Mouse (Mus musculus): ENCODE data around the gene Abca12. TPM values are rescaled to one million over a fixed set of nuclear protein-coding genes. Genes with fewer than 3 reads are reported as not detected.

The Abca12 gene
- total and polyA plus RNA-seq, 3 experiments: 0.04 to 0.16 (median 0.08) TPM

- Histone ChIP-seq H3K4me3 (replicated peaks in 1 of 3; ENCODE audit: low read depth in 2 of 3, low read length in 2 of 3, poor library complexity in 1 of 3) (no peak overlapping the region), H3K36me3 (replicated peaks in 1 of 2; ENCODE audit: control insufficient read depth in 1 of 2, insufficient read depth in 1 of 2, low read length in 1 of 2) (no peaks in the 10 kb centered on the region), H3K27ac (ENCODE audit: insufficient read depth, low read depth) (no peak overlapping the region), H3K9ac (ENCODE audit: insufficient read depth, low read depth) (no peak overlapping the region), H3K4me2 (ENCODE audit: insufficient read depth, low read depth, poor library complexity, severe bottlenecking) (no peak overlapping the region), H3K79me2 (replicated peaks; ENCODE audit: control insufficient read depth, extremely low read depth, insufficient read depth, poor library complexity, severe bottlenecking) (no peaks in the 10 kb centered on the region), H3K27me3 (replicated peaks) (no peaks in the 10 kb centered on the region), H3K4me1 (ENCODE audit: control insufficient read depth in 1 of 2, insufficient read depth in 2 of 2) (no peaks in the 10 kb centered on the region), H3K9me3 (replicated peaks; ENCODE audit: low read length) (no peaks in the 10 kb centered on the region)
- in situ Hi-C loops (cut with MboI; ENCODE audit: low pct_ligation_motif_present, low pct_unique_long_range_greater_than_20kb, low sequenced_read_pairs) (no loop called here), dilution Hi-C loops (cut with MboI; ENCODE audit: extremely low pct_ligation_motif_present, extremely low pct_unique_long_range_greater_than_20kb, low sequenced_read_pairs) (no loop called here)
- TF ChIP-seq ZMIZ1 (IDR thresholded peaks at IDR 0.05; ENCODE audit: low read depth, low read length) (no peak), ZC3H11A (IDR thresholded peaks at IDR 0.05; ENCODE audit: low read depth, low read length) (no peak), JUN (IDR thresholded peaks at IDR 0.05; ENCODE audit: insufficient read depth, low read depth, low read length) (no peak), RAD21 (IDR thresholded peaks at IDR 0.05; ENCODE audit: low read depth, low read length) (no peak), CHD2 (IDR thresholded peaks at IDR 0.05; ENCODE audit: low read length) (no peak), MXI1 (IDR thresholded peaks at IDR 0.05; ENCODE audit: low read depth, low read length) (no peak), ETS1 (conservative IDR thresholded peaks at IDR 0.05; ENCODE audit: low read depth, low read length) (no peak), MAZ (IDR thresholded peaks at IDR 0.05; ENCODE audit: low read depth, low read length) (no peak), MAX (IDR thresholded peaks at IDR 0.05; ENCODE audit: low read length) (no peak), KAT2A (IDR thresholded peaks at IDR 0.05; ENCODE audit: insufficient replicate concordance, low read length) (no peak)
- no peak for DNase-seq (ENCODE audit: extremely low read depth)
Measured at GRCm38 (mm10) chr1:71414084-71414483, 626 bp downstream of the Abca12 start.

DNA sequence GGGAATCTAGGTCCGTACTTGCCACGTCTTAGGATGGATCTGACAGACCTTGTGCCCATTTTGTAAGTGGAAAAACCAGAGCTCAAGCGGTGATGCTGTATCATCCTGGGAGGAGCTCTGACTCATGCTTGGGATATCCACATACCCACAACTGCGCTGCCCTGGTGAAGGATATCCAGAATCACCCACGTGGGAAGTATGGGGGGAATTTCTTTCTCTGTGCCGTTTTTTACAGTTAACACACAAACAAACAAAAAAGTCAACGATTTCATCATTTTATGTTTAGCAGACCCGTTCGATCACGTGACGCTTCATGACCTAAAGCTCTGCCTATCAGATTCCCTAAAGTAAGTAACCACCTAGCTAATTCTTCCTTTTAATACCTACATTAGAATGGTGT is 1.6 kb downstream of the Abca12 start:
- Histone ChIP-seq H3K27ac (ENCODE audit: insufficient read depth, low read depth) (no peak overlapping the region), H3K4me2 (ENCODE audit: insufficient read depth, low read depth, poor library complexity, severe bottlenecking) (no peak overlapping the region), H3K27me3 (replicated peaks) (no peaks in the 10 kb centered on the region), H3K36me3 (replicated peaks in 1 of 2; ENCODE audit: control insufficient read depth in 1 of 2, insufficient read depth in 1 of 2, low read length in 1 of 2) (no peaks in the 10 kb centered on the region), H3K4me3 (replicated peaks in 1 of 3; ENCODE audit: low read depth in 2 of 3, low read length in 2 of 3, poor library complexity in 1 of 3) (no peak overlapping the region), H3K9me3 (replicated peaks; ENCODE audit: low read length) (no peaks in the 10 kb centered on the region), H3K4me1 (ENCODE audit: control insufficient read depth in 1 of 2, insufficient read depth in 2 of 2) (no peaks in the 10 kb centered on the region), H3K9ac (ENCODE audit: insufficient read depth, low read depth) (no peak overlapping the region), H3K79me2 (replicated peaks; ENCODE audit: control insufficient read depth, extremely low read depth, insufficient read depth, poor library complexity, severe bottlenecking) (no peaks in the 10 kb centered on the region)
- TF ChIP-seq MEF2A (IDR thresholded peaks at IDR 0.05; ENCODE audit: borderline replicate concordance, low read depth, low read length): no peak
- no peak for TF ChIP-seq MAZ (IDR thresholded peaks at IDR 0.05; ENCODE audit: low read depth, low read length)
- no peak for TF ChIP-seq KAT2A (IDR thresholded peaks at IDR 0.05; ENCODE audit: insufficient replicate concordance, low read length)
- TF ChIP-seq NELFE (IDR thresholded peaks at IDR 0.05; ENCODE audit: low read depth, low read length): no peak
- no peak for TF ChIP-seq POLR2AphosphoS2 (IDR thresholded peaks at IDR 0.05; ENCODE audit: low read depth, low read length)
- dilution Hi-C loops (cut with MboI; ENCODE audit: extremely low pct_ligation_motif_present, extremely low pct_unique_long_range_greater_than_20kb, low sequenced_read_pairs) (no loop called here), in situ Hi-C loops (cut with MboI; ENCODE audit: low pct_ligation_motif_present, low pct_unique_long_range_greater_than_20kb, low sequenced_read_pairs) (no loop called here)
- no peak for DNase-seq (ENCODE audit: extremely low read depth)

GRCm38 (mm10) chr1:71407711-71408110 is 7.0 kb downstream of the Abca12 start:
- DNase-seq (ENCODE audit: extremely low read depth): no peak
- Histone ChIP-seq H3K27ac (ENCODE audit: insufficient read depth, low read depth) (no peak overlapping the region), H3K79me2 (replicated peaks; ENCODE audit: control insufficient read depth, extremely low read depth, insufficient read depth, poor library complexity, severe bottlenecking) (no peaks in the 10 kb centered on the region), H3K4me3 (replicated peaks in 1 of 3; ENCODE audit: low read depth in 2 of 3, low read length in 2 of 3, poor library complexity in 1 of 3) (no peak overlapping the region), H3K4me2 (ENCODE audit: insufficient read depth, low read depth, poor library complexity, severe bottlenecking) (no peak overlapping the region), H3K4me1 (ENCODE audit: control insufficient read depth in 1 of 2, insufficient read depth in 2 of 2) (no peaks in the 10 kb centered on the region), H3K36me3 (replicated peaks in 1 of 2; ENCODE audit: control insufficient read depth in 1 of 2, insufficient read depth in 1 of 2, low read length in 1 of 2) (no peaks in the 10 kb centered on the region), H3K9me3 (replicated peaks; ENCODE audit: low read length) (no peaks in the 10 kb centered on the region), H3K27me3 (replicated peaks) (no peaks in the 10 kb centered on the region), H3K9ac (ENCODE audit: insufficient read depth, low read depth) (no peak overlapping the region)
- in situ Hi-C loops (cut with MboI; ENCODE audit: low pct_ligation_motif_present, low pct_unique_long_range_greater_than_20kb, low sequenced_read_pairs): no loop called here
- TF ChIP-seq RCOR1 (conservative IDR thresholded peaks at IDR 0.05; ENCODE audit: low read depth, low read length): no peak
- TF ChIP-seq KAT2A (IDR thresholded peaks at IDR 0.05; ENCODE audit: insufficient replicate concordance, low read length): no peak
- no peak for TF ChIP-seq MAZ (IDR thresholded peaks at IDR 0.05; ENCODE audit: low read depth, low read length)
- no peak for TF ChIP-seq GABPA (IDR thresholded peaks at IDR 0.05; ENCODE audit: insufficient replicate concordance, low read depth, low read length)
- TF ChIP-seq ETS1 (conservative IDR thresholded peaks at IDR 0.05; ENCODE audit: low read depth, low read length): no peak
- dilution Hi-C loops (cut with MboI; ENCODE audit: extremely low pct_ligation_motif_present, extremely low pct_unique_long_range_greater_than_20kb, low sequenced_read_pairs): no loop called here

Measured in CH12.LX (cell line).